Mouse (Mus musculus): ENCODE measurements at regions not wholly inside any gene's neighbourhood (a gene's known extent, or its start where the extent isn't known, plus 50 kb on each side); places are given as distances from the start of the nearest gene placed in this dataset.
"Not testable (repeated sequence)": the region's sequence is repeated elsewhere in the genome, so short reads cannot be mapped to it uniquely, and the experiment has no call there.

DNA sequence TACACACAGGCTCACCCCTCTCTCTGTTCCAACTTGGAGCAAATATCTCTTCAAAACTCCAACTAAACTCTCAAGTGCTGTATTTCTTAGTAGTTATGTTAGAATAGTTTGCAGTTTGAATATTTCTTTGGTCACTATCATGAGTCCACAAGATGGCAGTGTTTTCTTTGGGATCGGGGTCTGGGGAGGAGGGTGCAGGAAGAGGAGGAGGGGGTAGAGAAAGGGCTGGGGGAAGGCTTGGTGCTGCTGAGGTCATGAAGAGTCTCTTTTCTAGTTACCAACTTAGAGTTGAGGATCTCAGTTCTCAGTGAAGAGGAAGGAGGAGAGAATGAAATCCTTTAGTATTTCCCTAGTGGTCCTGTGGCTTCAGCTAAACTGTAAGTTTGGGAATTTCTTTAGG is 188.1 kb upstream of the Olfr1507 start:
- DNase-seq (ENCODE audit: low read depth, low spot score): not testable (repeated sequence)

DNA sequence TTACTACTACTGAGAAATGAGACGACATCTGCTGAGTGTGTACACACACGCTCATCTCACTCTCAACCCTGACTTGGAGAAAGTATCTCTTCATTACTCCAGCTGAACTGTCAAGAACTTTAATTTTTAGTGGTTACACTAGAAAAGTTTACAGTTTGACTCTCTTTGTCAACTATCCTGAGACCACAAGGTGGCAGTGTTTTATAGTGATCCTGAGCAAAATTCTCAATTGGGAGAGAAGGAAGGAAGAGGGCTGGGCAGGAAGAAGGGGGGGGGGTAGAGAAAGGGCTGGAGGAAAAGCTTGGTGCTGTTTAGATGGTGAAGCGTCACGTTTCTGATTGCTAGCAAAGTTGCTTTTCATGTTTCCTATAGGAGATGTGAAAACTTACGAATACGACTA is 158.8 kb upstream of the Olfr1507 start:
- no peak for DNase-seq (ENCODE audit: low read depth, low spot score)

DNA sequence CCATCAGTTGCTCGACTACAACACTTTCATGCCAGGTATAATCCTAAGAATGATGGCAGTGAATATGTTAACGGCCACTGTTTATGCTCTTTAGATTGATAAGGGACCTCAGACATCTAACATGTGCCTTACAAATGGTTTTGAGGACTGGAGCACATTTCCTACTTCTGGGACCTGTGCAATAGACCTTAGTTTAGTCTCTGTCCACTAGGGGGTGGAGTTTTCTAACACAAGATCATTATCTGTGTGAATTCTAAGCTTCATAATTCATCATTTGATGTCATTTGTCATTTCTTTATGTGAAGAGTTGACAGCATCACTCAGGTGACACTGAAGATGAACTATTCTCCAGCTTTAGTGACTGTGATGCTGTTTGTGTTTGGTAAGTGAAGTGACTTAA is 142.6 kb upstream of the Olfr1507 start:
- DNase-seq (ENCODE audit: low read depth, low spot score): no peak

- DNase-seq (ENCODE audit: low read depth, low spot score): peak; percentile 37
Observed at GRCm38 (mm10) chr14:52622184-52622583, 126.6 kb upstream of the Olfr1507 start.

GRCm38 (mm10) chr14:52580319-52580718 is 84.8 kb upstream of the Olfr1507 start:
- DNase-seq (ENCODE audit: low read depth, low spot score): no peak

DNA sequence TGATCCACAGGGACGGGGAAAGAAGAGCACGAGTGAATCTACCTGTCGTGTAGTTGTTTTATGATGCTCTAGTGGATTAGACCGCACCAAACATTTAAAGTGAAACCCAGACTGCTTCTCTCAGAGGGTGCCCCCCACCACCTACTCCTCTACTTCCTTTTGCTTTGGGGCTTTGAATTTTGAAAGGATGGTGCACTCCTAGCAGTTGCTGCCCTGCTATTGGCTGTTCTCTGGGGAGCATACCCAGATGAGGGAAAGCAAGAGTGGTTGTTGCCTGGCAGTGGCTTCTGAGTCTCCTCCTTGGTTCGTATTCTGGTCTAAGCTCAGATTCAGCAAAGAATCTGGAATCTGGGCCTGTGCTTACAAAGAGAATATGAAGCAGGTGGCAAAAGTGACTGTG is 71.4 kb upstream of the Olfr1507 start:
- peak; percentile 39 for DNase-seq (ENCODE audit: low read depth, low spot score)

DNA sequence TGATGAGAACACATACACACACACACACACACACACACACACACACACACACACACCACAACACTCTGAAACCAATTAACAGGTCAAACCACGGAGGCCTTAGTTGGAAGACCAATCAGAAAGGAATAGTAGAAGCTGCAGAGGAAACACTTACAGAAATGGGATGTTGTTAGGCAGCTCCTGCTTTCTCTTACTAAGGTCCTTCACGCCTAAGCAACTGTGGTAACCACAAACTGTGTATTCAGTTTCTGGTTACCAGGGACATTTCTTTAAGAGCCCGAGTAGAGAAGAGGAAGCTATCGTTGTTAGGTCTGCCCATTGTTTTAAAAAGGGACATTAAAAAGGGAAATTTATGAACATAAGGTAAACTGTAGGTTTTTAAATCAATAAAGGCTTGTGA is 70.1 kb upstream of the Olfr1507 start:
- DNase-seq (ENCODE audit: low read depth, low spot score): no peak

DNA sequence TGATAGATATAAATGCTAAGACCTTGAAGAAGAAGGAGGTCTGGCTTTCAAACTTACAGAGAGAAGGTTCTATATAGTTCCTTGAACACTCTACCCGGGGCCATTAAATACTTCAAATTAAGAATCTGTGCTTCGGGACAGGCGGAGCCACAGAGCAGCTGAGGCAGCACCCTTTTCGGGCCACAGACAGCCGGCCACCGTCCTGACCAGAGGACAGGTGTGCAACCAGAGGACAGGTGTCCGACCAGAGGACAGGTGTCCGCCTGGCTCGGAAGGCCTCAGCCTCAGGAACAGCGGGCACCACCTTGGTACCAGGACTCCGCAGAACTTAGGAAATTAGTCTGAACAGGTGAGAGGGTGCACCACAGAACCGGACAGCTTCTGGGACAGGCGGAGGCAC is 60.8 kb upstream of the Olfr1507 start:
- DNase-seq (ENCODE audit: low read depth, low spot score): not testable (repeated sequence)

DNA sequence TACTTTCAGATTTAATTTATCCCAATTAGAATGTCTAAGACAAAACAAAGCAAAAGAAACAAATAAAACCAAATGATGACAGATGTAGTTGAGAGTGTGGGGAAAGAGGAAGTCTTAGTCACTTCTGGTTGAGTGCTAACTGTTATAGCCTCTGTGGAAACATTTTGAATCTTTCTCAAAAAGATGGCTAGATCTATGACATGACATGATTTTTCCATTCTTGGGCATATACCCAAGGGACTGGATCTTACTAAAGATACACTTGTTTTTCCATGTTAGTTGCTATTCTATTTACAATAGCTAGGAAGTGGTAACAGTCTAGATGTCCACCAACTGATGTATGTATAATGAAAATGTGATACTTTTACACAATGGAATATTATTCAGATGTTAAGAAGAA is 57.9 kb upstream of the Olfr1507 start:
- DNase-seq (ENCODE audit: low read depth, low spot score): no peak

GRCm38 (mm10) chr14:52547933-52548332 is 52.4 kb upstream of the Olfr1507 start:
- DNase-seq (ENCODE audit: low read depth, low spot score): no peak

Measured in CD4-positive helper T cell, adult 2 months (primary cell).